Mouse (Mus musculus) midbrain, embryonic 14.5 days (tissue): Measurements from ENCODE around the gene H2-Eb2. TPM values are rescaled to one million over a fixed set of nuclear protein-coding genes. Genes with fewer than 3 reads are reported as not detected.

Experiments
- ATAC-seq: fragments of 200-750 bp; cut with Nextera tagmentation; 2 replicates; pipeline ENCODE4 v1.8.0; 2017; ENCODE audit warnings: moderate number of reproducible peaks, moderate library complexity; ENCODE audit not compliant: low FRiP score, low TSS enrichment
- DNase-seq: peaks from one replicate; pipeline ENCODE4 v3.0.0-alpha.2; 2015
- H3K27ac ChIP-seq: fragments of 300-500 bp; sonication (generic); replicated peaks from 2 replicates; pipeline ENCODE4 v1.5.1; 2014; ENCODE audit warnings: mild to moderate bottlenecking, low read depth, low read length, moderate library complexity
- H3K27me3 ChIP-seq: fragments of 300-500 bp; sonication (generic); 2 replicates; pipeline ENCODE4 v1.6.1; 2014; ENCODE audit warnings: low read length, control low read depth, mixed read lengths; ENCODE audit not compliant: control insufficient read depth, insufficient read depth
- H3K36me3 ChIP-seq: fragments of 300-500 bp; sonication (generic); 2 replicates; pipeline ENCODE4 v1.6.1; 2014; ENCODE audit warnings: low read length, control low read depth; ENCODE audit not compliant: control insufficient read depth, insufficient read depth
- H3K4me1 ChIP-seq: fragments of 300-500 bp; sonication (generic); 2 replicates; pipeline ENCODE4 v1.6.1; 2014; ENCODE audit warnings: mild to moderate bottlenecking, antibody characterized with exemption, low read length, control low read depth; ENCODE audit not compliant: control insufficient read depth, insufficient read depth
- H3K4me2 ChIP-seq: fragments of 300-500 bp; sonication (generic); 2 replicates; pipeline ENCODE4 v1.6.1; 2014; ENCODE audit warnings: mild to moderate bottlenecking, low read length, moderate library complexity
- H3K4me3 ChIP-seq: fragments of 300-500 bp; sonication (generic); replicated peaks from 2 replicates; pipeline ENCODE4 v1.5.1; 2014; ENCODE audit warnings: low read depth, low read length
- H3K9ac ChIP-seq: fragments of 300-500 bp; sonication (generic); replicated peaks from 2 replicates; pipeline ENCODE4 v1.6.1; 2014; ENCODE audit warnings: mild to moderate bottlenecking, low read length, moderate library complexity
- H3K9me3 ChIP-seq: fragments of 300-500 bp; sonication (generic); 2 replicates; pipeline ENCODE4 v1.6.1; 2016; ENCODE audit warnings: low read length, control low read depth, mixed read lengths; ENCODE audit not compliant: control insufficient read depth
- WGBS: fragments of 180-500 bp; shearing (Covaris S2); extraction: QIAGEN DNeasy Blood & Tissue Kit; methylation state at CpG from one replicate; pipeline ENCODE4 v1.1.7; 2014; 5-methylcytosine and 5-hydroxymethylcytosine counted together
- polyA plus RNA-seq: library from polyadenylated mRNA; unstranded; fragments of >200 nt; fragmentation: Nextera tagmentation; extraction: Ambion mirVana; gene quantifications from 2 replicates; pipeline ENCODE4 v1.2.1, GENCODE M21; 2014

H2-Eb2 gene
- polyA plus RNA-seq, 1 experiment from 2014 or later: not detected

GRCm38 (mm10) chr17:34354539-34354938 lies 29.1 kb downstream of the H2-Eb2 start, which contains the start of gene Btnl2:
Gene Btnl2 (plus strand): TSS chr17:34354822.
- WGBS: 83% methylated on average over 5 of the region's 5 CpGs
- Histone ChIP-seq H3K4me3 (no peak within 1 kb of the TSS), H3K27me3 (no peaks in the 10 kb centered on the region), H3K9me3 (no peaks in the 10 kb centered on the region), H3K4me2 (no peak within 1 kb of the TSS), H3K9ac (no peak within 1 kb of the TSS), H3K4me1 (no peaks in the 10 kb centered on the region), H3K36me3 (no peaks in the 10 kb centered on the region), H3K27ac (no peak within 1 kb of the TSS)
- DNase-seq (no peak), ATAC-seq (no peak)

GRCm38 (mm10) chr17:34354940-34355339 lies 29.5 kb downstream of the H2-Eb2 start:
- ATAC-seq (no peak), DNase-seq (no peak)
- no peak overlapping the region for H3K4me2 ChIP-seq
- no peaks in the 10 kb centered on the region for H3K36me3 ChIP-seq
- H3K27me3 ChIP-seq: no peaks in the 10 kb centered on the region
- WGBS: 96% methylated on average over 1 of the region's 1 CpGs
- H3K4me1 ChIP-seq: no peaks in the 10 kb centered on the region
- no peaks in the 10 kb centered on the region for H3K9me3 ChIP-seq
- no peak overlapping the region for H3K4me3 ChIP-seq
- no peak overlapping the region for H3K9ac ChIP-seq
- H3K27ac ChIP-seq: no peak overlapping the region

- Histone ChIP-seq H3K27me3 (no peaks in the 10 kb centered on the region), H3K9ac (no peak overlapping the region), H3K4me3 (no peak overlapping the region), H3K36me3 (no peaks in the 10 kb centered on the region), H3K4me2 (no peak overlapping the region), H3K9me3 (no peaks in the 10 kb centered on the region), H3K4me1 (no peaks in the 10 kb centered on the region), H3K27ac (no peak overlapping the region)
- DNase-seq (no peak), ATAC-seq (no peak)
- 83% methylated on average over 15 of the region's 15 CpGs for WGBS
Observed at GRCm38 (mm10) chr17:34362954-34363546, 37.6 kb downstream of the H2-Eb2 start.

GRCm38 (mm10) chr17:34363676-34364310 lies 38.3 kb downstream of the H2-Eb2 start:
- Histone ChIP-seq H3K9ac (no peak overlapping the region), H3K4me1 (no peaks in the 10 kb centered on the region), H3K36me3 (no peaks in the 10 kb centered on the region), H3K4me2 (no peak overlapping the region), H3K4me3 (no peak overlapping the region), H3K27me3 (no peaks in the 10 kb centered on the region), H3K27ac (no peak overlapping the region), H3K9me3 (no peaks in the 10 kb centered on the region)
- no peak for DNase-seq
- 78% methylated on average over 3 of the region's 3 CpGs for WGBS
- ATAC-seq: no peak

GRCm38 (mm10) chr17:34365031-34365430 lies 39.6 kb downstream of the H2-Eb2 start:
- Histone ChIP-seq H3K9me3 (no peaks in the 10 kb centered on the region), H3K4me2 (no peak overlapping the region), H3K9ac (no peak overlapping the region), H3K27me3 (no peaks in the 10 kb centered on the region), H3K36me3 (no peaks in the 10 kb centered on the region), H3K4me3 (no peak overlapping the region), H3K4me1 (no peaks in the 10 kb centered on the region), H3K27ac (no peak overlapping the region)
- 73% methylated on average over 10 of the region's 10 CpGs for WGBS
- ATAC-seq (no peak), DNase-seq (no peak)

GRCm38 (mm10) chr17:34370563-34370962 lies 45.1 kb downstream of the H2-Eb2 start:
- no peak overlapping the region for H3K27ac ChIP-seq
- ATAC-seq (no peak), DNase-seq (no peak)
- H3K27me3 ChIP-seq: no peaks in the 10 kb centered on the region
- 88% methylated on average over 4 of the region's 4 CpGs for WGBS
- no peak overlapping the region for H3K4me3 ChIP-seq
- no peaks in the 10 kb centered on the region for H3K36me3 ChIP-seq
- no peak overlapping the region for H3K4me2 ChIP-seq
- H3K9ac ChIP-seq: no peak overlapping the region
- no peaks in the 10 kb centered on the region for H3K9me3 ChIP-seq
- H3K4me1 ChIP-seq: no peaks in the 10 kb centered on the region

- no peaks in the 10 kb centered on the region for H3K36me3 ChIP-seq
- H3K27me3 ChIP-seq: no peaks in the 10 kb centered on the region
- ATAC-seq (no peak), DNase-seq (no peak)
- no peaks in the 10 kb centered on the region for H3K9me3 ChIP-seq
- no peak overlapping the region for H3K27ac ChIP-seq
- H3K9ac ChIP-seq: no peak overlapping the region
- H3K4me1 ChIP-seq: no peaks in the 10 kb centered on the region
- 79% methylated on average over 6 of the region's 6 CpGs for WGBS
- H3K4me3 ChIP-seq: no peak overlapping the region
- no peak overlapping the region for H3K4me2 ChIP-seq
Observed at GRCm38 (mm10) chr17:34373055-34373709, 47.7 kb downstream of the H2-Eb2 start.

- WGBS: 79% methylated on average over 2 of the region's 2 CpGs
- DNase-seq: no peak
- H3K9ac ChIP-seq: no peak within 1 kb of the TSS
Observed at GRCm38 (mm10) chr17:34376847-34377246, 51.4 kb downstream of the H2-Eb2 start, which contains the start of gene Btnl1. Gene Btnl1 (plus strand): TSS chr17:34377132.

More at GRCm38 (mm10) chr17:34376847-34377246, 51.4 kb downstream of the H2-Eb2 start, which contains the start of gene Btnl1:
- no peaks in the 10 kb centered on the region for H3K27me3 ChIP-seq
- no peaks in the 10 kb centered on the region for H3K4me1 ChIP-seq
- H3K9me3 ChIP-seq: no peaks in the 10 kb centered on the region
- H3K36me3 ChIP-seq: no peaks in the 10 kb centered on the region
- ATAC-seq: no peak
- H3K4me2 ChIP-seq: no peak within 1 kb of the TSS
- H3K27ac ChIP-seq: no peak within 1 kb of the TSS
- H3K4me3 ChIP-seq: no peak within 1 kb of the TSS
